Mouse (Mus musculus): ENCODE results near the gene Tmub2. TPM values are rescaled to one million over a fixed set of nuclear protein-coding genes. Genes with fewer than 3 reads are reported as not detected.

Gene Tmub2
- 44.2 to 52.2 TPM (median 49.6 TPM) in 4 replicates for total RNA-seq (2023)

DNA sequence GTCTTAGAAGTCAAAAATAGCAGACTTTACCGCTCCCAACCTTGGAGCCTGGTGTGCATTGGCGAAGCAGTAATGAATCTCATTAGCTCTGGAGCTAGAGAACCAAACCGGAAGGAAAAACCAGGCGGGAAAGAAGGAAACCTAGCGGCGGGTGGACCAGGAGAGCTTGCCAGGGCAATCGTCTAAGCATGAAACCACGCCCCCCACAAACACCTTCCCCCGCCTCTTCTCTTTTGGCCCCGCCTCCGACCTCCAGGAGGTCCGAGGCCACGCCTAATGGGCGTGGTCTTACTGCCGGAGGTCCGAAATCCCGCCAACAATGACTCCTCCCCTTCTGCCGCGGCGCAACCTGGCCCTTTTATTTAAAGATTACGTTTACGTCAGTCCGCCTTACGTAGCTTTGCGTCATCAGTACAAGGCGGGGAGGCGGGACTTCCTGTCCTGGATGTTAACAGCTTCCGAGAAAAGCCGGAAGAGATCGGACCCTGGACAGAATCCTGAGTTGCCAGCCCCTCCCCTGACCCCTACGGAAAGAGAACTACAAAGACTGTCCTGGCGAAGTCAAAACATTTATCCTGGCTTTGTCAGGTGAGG is at the start of gene Tmub2:
Gene Tmub2 (plus strand): TSS at position 431 of the 594 bp plus-strand sequence.

GRCm38 (mm10) chr11:102248630-102249230 is 36.0 kb upstream of the Tmub2 start, which contains the start of gene BC030867:
TSS of gene BC030867 (plus strand) at chr11:102248882.

GRCm38 (mm10) chr11:102268520-102269244 is 16.0 kb upstream of the Tmub2 start, which contains the start of gene Asb16:
TSS of gene Asb16 (plus strand) at chr11:102268743.

GRCm38 (mm10) chr11:102296491-102297472 is 12.1 kb downstream of the Tmub2 start, which contains the start of gene Atxn7l3:
TSS of gene Atxn7l3 (minus strand) at chr11:102296631.

GRCm38 (mm10) chr11:102319410-102319792 is 34.7 kb downstream of the Tmub2 start, which contains the start of gene Ubtf:
TSS of gene Ubtf (minus strand) at chr11:102319742.

Other genes starting within 250 kb of the Tmub2 start
- 0.33 TPM in 1 of 4 replicates, not detected in the others for gene Cd300lg, start 243.4 kb upstream of the Tmub2 start, total RNA-seq (2023)
- not detected in 4 replicates for gene Mpp2, start 196.4 kb upstream of the Tmub2 start, total RNA-seq (2023)
- not detected in 4 replicates for gene Ppy, start 183.6 kb upstream of the Tmub2 start, total RNA-seq (2023)
- not detected in 4 replicates for gene Pyy, start 177.1 kb upstream of the Tmub2 start, total RNA-seq (2023)
- not detected in 4 replicates for gene Nags, start 139.4 kb upstream of the Tmub2 start, total RNA-seq (2023)
- 6.5 to 9.5 TPM (median 6.8 TPM) in 4 replicates for gene Tmem101, start 128.5 kb upstream of the Tmub2 start, total RNA-seq (2023)
- 55.4 to 61.7 TPM (median 58.0 TPM) in 4 replicates for gene Lsm12, start 99.6 kb upstream of the Tmub2 start, total RNA-seq (2023)
- gene G6pc3, start 95.3 kb upstream of the Tmub2 start, total RNA-seq (2023), result 46.3 to 53.9 TPM (median 49.4 TPM) in 4 replicates
- gene Hdac5, start 54.8 kb upstream of the Tmub2 start, total RNA-seq (2023), result 128 to 150 TPM (median 136 TPM) in 4 replicates
- 1.0 to 2.7 TPM (median 1.7 TPM) in 4 replicates for gene BC030867, start 36.0 kb upstream of the Tmub2 start, total RNA-seq (2023)
- gene Asb16, start 16.2 kb upstream of the Tmub2 start, total RNA-seq (2023), result not detected in 4 replicates
- 68.6 to 76.7 TPM (median 71.8 TPM) in 4 replicates for gene Atxn7l3, start 11.7 kb downstream of the Tmub2 start, total RNA-seq (2023)
- gene Ubtf, start 34.8 kb downstream of the Tmub2 start, total RNA-seq (2023), result 138 to 153 TPM (median 144 TPM) in 4 replicates
- 0.69 TPM in 1 of 4 replicates, not detected in the others for gene Slc4a1, start 81.3 kb downstream of the Tmub2 start, total RNA-seq (2023)
- gene Rundc3a, start 108.5 kb downstream of the Tmub2 start, total RNA-seq (2023), result 1.1 to 6.1 TPM (median 2.3 TPM) in 4 replicates
- 37.6 to 44.2 TPM (median 41.6 TPM) in 4 replicates for gene Slc25a39, start 123.0 kb downstream of the Tmub2 start, total RNA-seq (2023)
- gene Grn, start 145.4 kb downstream of the Tmub2 start, total RNA-seq (2023), result 58.2 to 73.6 TPM (median 69.4 TPM) in 4 replicates
- gene Fam171a2, start 162.8 kb downstream of the Tmub2 start, total RNA-seq (2023), result not detected in 4 replicates
- 5.6 to 9.9 TPM (median 8.8 TPM) in 4 replicates for gene Itga2b, start 185.2 kb downstream of the Tmub2 start, total RNA-seq (2023)